Mouse (Mus musculus) lung, postnatal 14 days (tissue): Measurements from ENCODE around the gene Rara.
A peak's percentile ranks its signal among the peaks of the same experiment; 100 is the strongest.
"Not testable (repeated sequence)": the region's sequence is repeated elsewhere in the genome, so short reads cannot be mapped to it uniquely, and the experiment has no call there.

Experiments used
- DNase-seq: peaks from one replicate; pipeline ENCODE4 v3.0.0; 2021

Rara gene

GRCm38 (mm10) chr11:98927438-98928076 lies at the start of gene Rara:
Gene Rara (plus strand): TSS chr11:98927818.
- no peak for DNase-seq

DNA sequence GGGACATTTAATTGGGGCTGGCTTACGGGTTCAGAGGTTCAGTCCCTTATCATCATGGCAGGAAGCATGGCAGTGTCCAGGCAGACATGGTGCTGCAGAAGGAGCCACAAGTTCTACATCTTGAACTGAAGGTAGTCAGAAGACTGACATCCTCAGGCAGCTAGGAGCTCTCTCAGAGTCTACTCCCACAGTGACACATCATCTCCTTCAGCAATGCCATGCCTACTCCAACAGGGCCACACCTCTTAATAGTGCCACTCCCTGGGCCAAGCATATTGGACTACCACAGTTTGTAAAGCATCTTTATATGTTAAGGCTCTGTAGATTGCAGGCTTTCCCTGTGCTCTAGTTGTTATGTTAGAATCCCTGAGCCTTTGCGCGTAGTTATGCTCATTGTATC lies 39.9 kb upstream of the Rara start:
- no peak for DNase-seq

GRCm38 (mm10) chr11:98889077-98889476 lies 38.5 kb upstream of the Rara start:
- no peak for DNase-seq

DNA sequence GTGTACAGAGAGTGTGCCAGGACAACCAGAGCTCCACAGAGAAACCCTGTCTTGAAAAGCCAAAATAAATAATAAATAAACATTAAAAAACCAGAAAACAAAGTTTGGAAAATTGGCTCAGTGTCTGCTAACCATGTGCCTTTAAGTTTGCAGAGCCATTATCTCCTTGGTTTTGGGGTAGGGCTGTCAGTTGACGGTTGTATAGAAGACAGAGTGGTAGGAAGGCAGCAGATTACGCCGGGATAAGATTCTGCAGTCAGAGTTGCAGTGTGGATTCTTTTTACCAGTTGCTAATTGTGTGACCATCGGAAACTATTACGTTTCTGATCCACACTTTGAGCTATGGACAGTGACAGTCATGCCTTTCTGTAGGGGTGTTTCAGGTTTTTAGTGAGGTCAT lies 37.6 kb upstream of the Rara start:
- no peak for DNase-seq

DNA sequence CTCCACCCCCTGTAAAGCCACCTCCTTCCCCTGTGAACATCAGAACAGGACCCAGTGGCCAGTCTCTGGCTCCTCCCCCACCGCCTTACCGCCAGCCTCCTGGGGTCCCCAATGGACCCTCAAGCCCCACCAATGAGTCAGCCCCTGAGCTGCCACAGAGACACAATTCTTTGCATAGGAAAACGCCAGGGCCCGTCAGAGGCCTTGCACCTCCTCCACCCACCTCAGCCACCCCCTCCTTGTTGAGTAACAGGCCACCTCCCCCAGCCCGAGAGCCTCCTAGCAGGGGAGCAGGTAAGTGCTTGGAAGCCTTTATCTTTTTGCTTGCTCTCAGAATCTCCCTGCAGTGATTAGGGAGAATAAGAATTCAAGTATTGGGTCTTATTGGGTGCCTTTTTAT lies 35.2 kb upstream of the Rara start:
- no peak for DNase-seq

GRCm38 (mm10) chr11:98900529-98901125 lies 27.0 kb upstream of the Rara start:
- no peak for DNase-seq

DNA sequence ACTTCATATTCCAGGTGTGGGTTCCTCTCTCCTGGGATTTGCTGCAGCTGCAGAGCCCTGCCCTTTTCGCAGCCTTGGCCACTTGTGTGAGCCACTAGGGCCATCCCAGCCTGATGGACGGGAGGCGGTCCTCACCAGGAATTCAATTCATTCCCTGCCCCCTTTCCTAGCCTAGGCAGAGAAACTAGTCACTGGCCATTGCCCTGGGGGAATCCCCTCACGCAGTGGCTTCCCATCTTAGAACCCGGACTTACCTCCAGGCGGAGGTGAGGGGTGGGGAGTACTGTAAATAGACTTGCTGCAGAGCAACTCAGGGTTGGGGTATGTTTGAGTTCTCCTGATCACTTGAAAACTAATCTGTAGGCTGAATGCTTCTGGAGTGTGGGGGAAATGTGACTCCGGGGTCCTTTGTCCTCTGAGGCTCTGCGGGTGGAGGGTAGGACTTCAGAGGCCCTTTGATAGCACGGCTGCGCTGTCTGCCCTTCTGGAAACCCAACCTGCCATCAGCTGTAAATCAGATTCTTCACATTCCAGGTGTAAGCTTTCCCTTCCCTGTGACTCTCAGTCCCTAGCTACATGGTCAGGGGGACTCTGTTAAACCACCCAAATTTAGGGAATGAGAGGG lies 24.9 kb upstream of the Rara start:
- no peak for DNase-seq

- DNase-seq: no peak
Observed at GRCm38 (mm10) chr11:98904577-98904976, 23.0 kb upstream of the Rara start.

DNA sequence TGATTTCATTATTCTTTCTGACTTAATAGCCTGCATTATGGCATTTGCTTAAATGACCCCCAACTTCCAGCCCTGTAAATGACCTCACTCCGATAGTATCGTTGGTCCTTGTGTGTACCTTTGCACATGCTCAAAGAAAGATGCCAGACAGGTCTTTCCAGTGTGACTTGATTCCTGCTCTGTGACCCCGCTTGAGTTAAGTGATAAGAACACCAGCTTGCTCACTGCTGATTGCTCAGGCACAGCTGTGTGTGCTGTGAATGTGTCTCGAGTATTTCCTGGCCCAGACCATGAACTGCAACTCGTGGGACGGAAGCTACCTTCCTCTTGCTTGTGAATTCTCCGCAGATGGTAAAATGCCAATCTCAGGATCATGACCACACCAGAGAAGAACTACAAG lies 22.6 kb upstream of the Rara start:
- peak; percentile 28 for DNase-seq

- DNase-seq: no peak
Observed at GRCm38 (mm10) chr11:98905583-98905982, 22.0 kb upstream of the Rara start.

DNA sequence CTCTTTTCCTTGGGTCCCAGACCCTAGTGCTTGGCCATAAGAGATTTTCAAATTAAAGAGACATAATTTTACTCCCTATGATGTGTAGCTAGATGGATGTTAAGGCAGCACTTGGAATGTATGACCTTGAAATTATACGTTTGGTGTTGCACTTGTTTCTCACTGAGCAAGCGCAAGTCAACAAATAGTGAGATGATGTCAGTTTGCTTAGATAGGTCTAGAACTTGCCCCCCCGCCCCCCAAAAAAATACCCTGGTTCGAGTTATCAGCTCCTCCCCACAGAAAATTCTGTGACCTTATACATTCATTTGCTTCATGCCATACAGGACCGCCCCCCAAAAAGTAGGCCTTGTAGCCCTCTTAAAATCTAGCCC lies 20.6 kb upstream of the Rara start:
- DNase-seq: no peak

DNA sequence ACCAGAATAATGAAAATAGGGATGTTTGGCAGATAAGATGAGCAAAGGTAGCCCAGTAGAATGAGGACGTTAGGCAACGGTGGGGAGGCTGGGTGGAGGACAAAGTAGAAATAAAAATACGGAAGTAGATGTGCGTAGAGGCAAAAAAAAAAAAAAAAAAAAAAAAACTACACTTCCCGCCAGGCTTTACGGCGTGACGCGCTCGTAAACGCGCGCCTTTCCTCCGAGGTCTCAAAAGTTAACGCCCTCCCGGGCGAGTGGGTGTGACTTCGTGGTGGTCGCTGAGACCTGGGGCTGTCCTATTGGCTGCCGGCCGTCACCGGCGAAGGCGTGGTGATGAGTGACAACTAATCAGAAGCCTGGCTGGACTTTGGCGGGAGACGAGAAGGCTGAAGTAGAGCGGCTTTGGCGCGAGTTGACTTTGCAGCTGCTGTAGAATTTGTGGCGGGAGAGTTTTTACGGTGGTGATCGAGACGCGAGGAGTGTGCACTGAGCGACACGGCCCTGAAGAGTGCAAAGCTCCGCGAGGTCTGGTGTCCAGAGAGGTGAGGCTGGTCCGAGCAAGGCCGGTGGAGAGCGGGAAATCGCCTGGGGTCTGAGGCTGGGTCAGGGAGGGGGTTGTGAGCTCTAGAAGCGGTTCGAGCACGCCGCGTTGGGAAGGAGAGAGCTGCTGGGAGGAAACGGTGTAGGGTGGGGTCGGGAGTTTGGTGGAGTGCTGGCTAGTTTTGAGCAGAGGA lies 20.0 kb upstream of the Rara start, which contains the start of gene Cdc6:
Gene Cdc6, plus strand, starts transcription at position 365 of the 737 bp plus-strand sequence.
- peak; percentile 96 for DNase-seq

GRCm38 (mm10) chr11:98909654-98910053 lies 18.0 kb upstream of the Rara start:
- peak; percentile 82 for DNase-seq

GRCm38 (mm10) chr11:98910415-98910814 lies 17.2 kb upstream of the Rara start:
- DNase-seq: no peak

DNA sequence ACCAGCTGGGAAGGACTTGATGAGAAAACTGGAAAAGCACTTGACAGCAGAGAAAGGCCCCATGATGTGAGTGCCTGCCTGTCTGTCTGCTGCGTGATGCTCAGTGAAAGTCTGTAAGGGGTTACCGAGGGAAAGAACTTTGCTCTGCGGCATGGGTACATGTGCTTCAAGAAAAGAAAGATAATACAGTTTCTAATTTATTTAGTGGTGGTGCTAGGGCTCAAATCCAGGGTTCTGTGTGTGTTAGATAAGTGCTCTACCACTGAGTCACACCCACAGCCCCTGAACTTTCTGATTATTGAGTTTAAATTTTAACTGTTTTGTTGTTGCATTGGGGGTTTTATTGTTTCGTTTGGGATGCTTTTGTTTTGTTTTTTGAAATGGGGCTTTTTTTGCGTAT lies 16.1 kb upstream of the Rara start:
- no peak for DNase-seq

DNA sequence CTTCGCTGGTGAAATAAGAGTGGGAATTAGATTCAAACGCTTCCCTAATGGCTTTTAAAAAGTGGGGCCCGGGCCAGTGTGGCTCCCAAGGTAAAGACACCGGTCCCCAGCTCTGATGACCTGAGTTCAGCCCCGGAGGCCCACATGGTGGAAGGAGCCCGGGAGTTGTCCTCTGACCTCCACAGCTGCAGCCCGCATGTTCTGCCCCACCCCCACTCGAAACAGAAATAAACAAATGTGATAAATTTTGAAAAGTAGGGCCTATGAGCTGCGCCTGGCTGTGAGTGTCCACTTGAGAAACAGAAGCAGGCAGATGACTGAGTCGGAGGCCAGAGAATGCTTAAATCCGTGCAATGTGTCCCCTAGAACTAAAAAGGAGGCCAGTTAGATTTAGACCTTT lies 13.4 kb upstream of the Rara start:
- no peak for DNase-seq

GRCm38 (mm10) chr11:98916376-98916775 lies 11.2 kb upstream of the Rara start:
- DNase-seq: not testable (repeated sequence)

- no peak for DNase-seq
Observed at GRCm38 (mm10) chr11:98917428-98918005, 10.1 kb upstream of the Rara start.

DNA sequence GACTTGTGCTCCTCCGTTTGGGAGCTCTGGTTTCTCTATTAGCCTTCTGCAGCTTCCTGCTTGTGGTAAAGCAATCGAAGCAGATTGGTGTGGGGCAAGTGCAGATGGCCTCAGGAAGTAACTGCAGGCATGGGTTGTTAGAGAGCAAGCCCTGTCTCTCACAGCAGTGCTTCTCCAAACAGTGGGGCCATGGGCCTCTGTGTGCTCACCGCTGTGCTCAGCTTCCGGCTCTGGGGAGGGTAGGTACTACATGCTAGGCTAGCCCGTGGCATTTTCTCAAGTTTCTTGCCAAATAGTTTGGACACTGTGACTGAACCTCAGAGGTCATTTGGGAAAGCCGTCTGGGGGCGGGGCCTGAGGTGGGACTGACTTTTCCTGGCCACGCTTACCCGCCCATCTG lies 9.4 kb upstream of the Rara start:
- no peak for DNase-seq

- no peak for DNase-seq
Observed at GRCm38 (mm10) chr11:98919009-98919408, 8.6 kb upstream of the Rara start.

GRCm38 (mm10) chr11:98921813-98922212 lies 5.8 kb upstream of the Rara start:
- peak; percentile 73 for DNase-seq

GRCm38 (mm10) chr11:98922307-98922706 lies 5.3 kb upstream of the Rara start:
- peak; percentile 77 for DNase-seq
